Mouse (Mus musculus): Measurements from ENCODE around the gene Glyctk. TPM values are rescaled to one million over a fixed set of nuclear protein-coding genes. Genes with fewer than 3 reads are reported as not detected.

The Glyctk gene
- polyA plus RNA-seq, 1 experiment from 2014 or later = 6.4 TPM

- Histone ChIP-seq H3K4me1 (peaks cover 29% of the 10 kb centered on the region), H3K4me2 (peak overlapping the region; percentile 66), H3K36me3 (ENCODE audit: poor library complexity, severe bottlenecking) (0 out of 2 replicates have a peak, but pooled peaks cover under 1% of the 10 kb centered on the region), H3K27me3 (peaks cover 17% of the 10 kb centered on the region), H3K4me3 (no peak overlapping the region), H3K9ac (no peak overlapping the region), H3K27ac (no peak overlapping the region), H3K9me3 (replicated peaks) (no peaks in the 10 kb centered on the region)
- ATAC-seq = no peak
- 77% methylated on average over 9 of the region's 9 CpGs for WGBS
Measured at GRCm38 (mm10) chr9:106159237-106159636, 1.3 kb upstream of the Glyctk start.

GRCm38 (mm10) chr9:106157623-106157925 is 364 bp downstream of the Glyctk start:
- Histone ChIP-seq H3K27me3 (peaks cover 23% of the 10 kb centered on the region), H3K9me3 (replicated peaks) (no peaks in the 10 kb centered on the region), H3K27ac (no peak overlapping the region), H3K4me3 (no peak overlapping the region), H3K36me3 (ENCODE audit: poor library complexity, severe bottlenecking) (peaks cover 16% of the 10 kb centered on the region), H3K4me1 (peaks cover 29% of the 10 kb centered on the region), H3K9ac (no peak overlapping the region), H3K4me2 (no peak overlapping the region)
- no peak for ATAC-seq
- 84% methylated on average over 10 of the region's 10 CpGs for WGBS

- H3K9ac ChIP-seq = no peak overlapping the region
- no peak overlapping the region for H3K4me2 ChIP-seq
- no peak overlapping the region for H3K4me3 ChIP-seq
- no peak for ATAC-seq
- no peaks in the 10 kb centered on the region for H3K9me3 ChIP-seq (replicated peaks)
- H3K36me3 ChIP-seq (ENCODE audit: poor library complexity, severe bottlenecking) = peaks cover 21% of the 10 kb centered on the region
- peaks cover 31% of the 10 kb centered on the region for H3K4me1 ChIP-seq
- no peak overlapping the region for H3K27ac ChIP-seq
- 82% methylated on average over 21 of the region's 21 CpGs for WGBS
- peaks cover 22% of the 10 kb centered on the region for H3K27me3 ChIP-seq
Measured at GRCm38 (mm10) chr9:106156921-106157622, 866 bp downstream of the Glyctk start.

- peaks cover 24% of the 10 kb centered on the region for H3K36me3 ChIP-seq (ENCODE audit: poor library complexity, severe bottlenecking)
- H3K27ac ChIP-seq = peak overlapping the region; percentile 60; the same call in 1 of the 2 replicates
- 0 out of 2 replicates have a peak overlapping the region, but pooled peaks have one; percentile 1 for H3K9ac ChIP-seq
- 35% methylated on average over 5 of the region's 5 CpGs for WGBS
- H3K4me2 ChIP-seq = no peak overlapping the region
- H3K4me1 ChIP-seq = peaks cover 33% of the 10 kb centered on the region
- ATAC-seq = peak; percentile 68
- no peaks in the 10 kb centered on the region for H3K9me3 ChIP-seq (replicated peaks)
- no peak overlapping the region for H3K4me3 ChIP-seq
- peaks cover 16% of the 10 kb centered on the region; the same call in 1 of the 2 replicates for H3K27me3 ChIP-seq
Measured at GRCm38 (mm10) chr9:106156419-106156818, 1.5 kb downstream of the Glyctk start.

- H3K36me3 ChIP-seq (ENCODE audit: poor library complexity, severe bottlenecking) = peaks cover 33% of the 10 kb centered on the region
- 79% methylated on average over 9 of the region's 9 CpGs for WGBS
- peaks cover 46% of the 10 kb centered on the region for H3K4me1 ChIP-seq
- H3K9me3 ChIP-seq (replicated peaks) = no peaks in the 10 kb centered on the region
- peaks cover 30% of the 10 kb centered on the region for H3K27me3 ChIP-seq
- no peak for ATAC-seq
- H3K4me3 ChIP-seq = no peak overlapping the region
- no peak overlapping the region for H3K4me2 ChIP-seq
- H3K9ac ChIP-seq = no peak overlapping the region
- H3K27ac ChIP-seq = 0 out of 2 replicates have a peak overlapping the region, but pooled peaks have one; percentile 6
Measured at GRCm38 (mm10) chr9:106154106-106154505, 3.8 kb downstream of the Glyctk start.

- peak overlapping the region; percentile 69 for H3K4me2 ChIP-seq
- WGBS = 5% methylated on average over 10 of the region's 10 CpGs
- H3K27ac ChIP-seq = peak overlapping the region; percentile 91
- peak overlapping the region; percentile 92 for H3K9ac ChIP-seq
- H3K9me3 ChIP-seq (replicated peaks) = no peaks in the 10 kb centered on the region
- H3K27me3 ChIP-seq = peaks cover 55% of the 10 kb centered on the region
- H3K36me3 ChIP-seq (ENCODE audit: poor library complexity, severe bottlenecking) = peaks cover 33% of the 10 kb centered on the region
- H3K4me3 ChIP-seq = peak overlapping the region; percentile 67
- H3K4me1 ChIP-seq = peaks cover 44% of the 10 kb centered on the region
- no peak for ATAC-seq
Measured at GRCm38 (mm10) chr9:106149399-106149754, 8.6 kb downstream of the Glyctk start.

GRCm38 (mm10) chr9:106148541-106149398 is 9.2 kb downstream of the Glyctk start:
- peak overlapping the region; percentile 67 for H3K4me3 ChIP-seq
- peaks cover 54% of the 10 kb centered on the region for H3K27me3 ChIP-seq
- WGBS = under 1% methylated on average over 36 of the region's 36 CpGs
- H3K4me2 ChIP-seq = peak overlapping the region; percentile 69
- peak overlapping the region; percentile 92 for H3K9ac ChIP-seq
- peaks cover 28% of the 10 kb centered on the region for H3K36me3 ChIP-seq (ENCODE audit: poor library complexity, severe bottlenecking)
- ATAC-seq = peak; percentile 70
- peak overlapping the region; percentile 91 for H3K27ac ChIP-seq
- H3K4me1 ChIP-seq = peaks cover 50% of the 10 kb centered on the region
- no peaks in the 10 kb centered on the region for H3K9me3 ChIP-seq (replicated peaks)

- Histone ChIP-seq H3K36me3 (ENCODE audit: poor library complexity, severe bottlenecking) (peaks cover 21% of the 10 kb centered on the region), H3K4me1 (peaks cover 56% of the 10 kb centered on the region), H3K4me3 (peak overlapping the region; percentile 67), H3K9ac (peak overlapping the region; percentile 92), H3K27ac (peak overlapping the region; percentile 91), H3K4me2 (peak overlapping the region; percentile 69), H3K27me3 (peaks cover 56% of the 10 kb centered on the region), H3K9me3 (replicated peaks) (no peaks in the 10 kb centered on the region)
- peak; percentile 59 for ATAC-seq
- WGBS = 2% methylated on average over 10 of the region's 10 CpGs
Measured at GRCm38 (mm10) chr9:106147851-106148431, 10.0 kb downstream of the Glyctk start.

- Histone ChIP-seq H3K27me3 (peaks cover 62% of the 10 kb centered on the region), H3K36me3 (ENCODE audit: poor library complexity, severe bottlenecking) (peaks cover 15% of the 10 kb centered on the region), H3K4me2 (peak overlapping the region; percentile 69), H3K9ac (peak overlapping the region; percentile 92), H3K4me1 (peaks cover 56% of the 10 kb centered on the region), H3K4me3 (peak overlapping the region; percentile 67), H3K9me3 (replicated peaks) (no peaks in the 10 kb centered on the region), H3K27ac (peak overlapping the region; percentile 91)
- WGBS = 35% methylated on average over 5 of the region's 5 CpGs
- ATAC-seq = no peak
Measured at GRCm38 (mm10) chr9:106147281-106147680, 10.7 kb downstream of the Glyctk start.

- no peak overlapping the region for H3K27ac ChIP-seq
- peak; percentile 30; the same call in 1 of the 2 replicates for ATAC-seq
- peaks cover 55% of the 10 kb centered on the region for H3K4me1 ChIP-seq
- 84% methylated on average over 2 of the region's 2 CpGs for WGBS
- 0 out of 2 replicates have a peak, but pooled peaks cover 3% of the 10 kb centered on the region for H3K36me3 ChIP-seq (ENCODE audit: poor library complexity, severe bottlenecking)
- peaks cover 75% of the 10 kb centered on the region for H3K27me3 ChIP-seq
- no peaks in the 10 kb centered on the region for H3K9me3 ChIP-seq (replicated peaks)
- H3K4me3 ChIP-seq = no peak overlapping the region
- no peak overlapping the region for H3K4me2 ChIP-seq
- no peak overlapping the region for H3K9ac ChIP-seq
Measured at GRCm38 (mm10) chr9:106145582-106145981, 12.4 kb downstream of the Glyctk start.

- Histone ChIP-seq H3K4me3 (no peak overlapping the region), H3K4me2 (no peak overlapping the region), H3K27me3 (peaks cover 63% of the 10 kb centered on the region), H3K9me3 (replicated peaks) (no peaks in the 10 kb centered on the region), H3K27ac (no peak overlapping the region), H3K36me3 (ENCODE audit: poor library complexity, severe bottlenecking) (no peaks in the 10 kb centered on the region), H3K9ac (no peak overlapping the region), H3K4me1 (peaks cover 55% of the 10 kb centered on the region)
- 23% methylated on average over 7 of the region's 7 CpGs for WGBS
- peak; percentile 65 for ATAC-seq
Measured at GRCm38 (mm10) chr9:106144176-106144575, 13.8 kb downstream of the Glyctk start.

GRCm38 (mm10) chr9:106141955-106142354 is 16.0 kb downstream of the Glyctk start:
- Histone ChIP-seq H3K4me1 (peaks cover 44% of the 10 kb centered on the region), H3K36me3 (ENCODE audit: poor library complexity, severe bottlenecking) (no peaks in the 10 kb centered on the region), H3K27ac (no peak overlapping the region), H3K9me3 (replicated peaks) (no peaks in the 10 kb centered on the region), H3K4me3 (no peak overlapping the region), H3K27me3 (peaks cover 71% of the 10 kb centered on the region), H3K9ac (no peak overlapping the region), H3K4me2 (no peak overlapping the region)
- 71% methylated on average over 12 of the region's 12 CpGs for WGBS
- no peak for ATAC-seq

Data from forebrain, embryonic 13.5 days (tissue).